Mouse (Mus musculus) stomach, postnatal 0 days (tissue): ENCODE results near the gene Islr.

ENCODE experiments used
- CTCF ChIP-seq: IDR thresholded peaks from 2 replicates; pipeline ENCODE4 v1.5.1; 2016; ENCODE audit warnings: antibody characterized with exemption, low read depth, mild to moderate bottlenecking, moderate library complexity
- EP300 ChIP-seq: optimal IDR thresholded peaks from 2 replicates; pipeline ENCODE3; 2016; ENCODE audit warnings: antibody characterized with exemption

DNA sequence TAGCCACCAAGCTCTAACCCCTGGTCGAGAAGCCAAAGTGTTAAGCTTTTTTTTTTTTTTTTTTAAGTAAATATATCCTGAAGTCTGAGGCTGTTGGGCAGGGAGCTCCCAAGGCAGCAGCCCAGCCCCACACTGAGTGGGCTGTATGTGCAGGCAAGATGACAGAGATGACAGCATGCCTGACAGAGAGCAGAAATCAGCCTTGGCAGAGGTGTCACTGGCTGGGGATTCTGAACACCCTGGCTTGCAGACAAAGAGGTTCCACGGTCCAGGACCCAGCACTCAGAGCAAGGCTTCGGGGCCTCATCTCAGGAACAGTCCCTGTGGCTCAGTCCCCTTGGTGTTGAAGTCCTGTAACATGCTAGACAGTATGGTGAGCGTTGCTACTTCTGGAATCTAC lies 44.3 kb downstream of the Islr start:
- no peak for TF ChIP-seq CTCF
- TF ChIP-seq EP300: no peak
